Mouse (Mus musculus) retina, postnatal 1 day (tissue): ENCODE measurements around the gene Pth2r.

Experiments
- DNase-seq: peaks from one replicate; pipeline ENCODE4 v3.0.0-alpha.2; 2012

Pth2r gene

DNA sequence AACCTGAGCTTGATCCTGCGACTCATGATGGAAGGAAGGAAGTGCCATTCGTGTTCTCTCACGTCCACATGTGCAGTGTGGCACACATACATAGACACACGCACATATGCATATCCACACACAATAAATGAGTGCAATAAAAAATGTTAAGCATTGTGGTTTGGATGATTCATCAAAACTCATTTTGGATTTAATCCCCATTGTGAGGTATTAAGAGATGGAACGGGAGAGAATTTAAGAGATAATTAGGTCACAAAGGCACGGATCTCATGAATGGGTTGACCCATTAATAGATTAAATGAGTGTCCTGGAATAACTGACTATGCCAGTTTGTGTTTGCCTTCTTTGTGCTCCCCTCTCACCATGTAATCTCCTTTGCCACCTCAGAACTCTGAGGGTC is at the start of gene Pth2r:
TSS of gene Pth2r (plus strand) at position 301 of the 400 bp plus-strand sequence.
- peak; percentile 24 for DNase-seq

DNA sequence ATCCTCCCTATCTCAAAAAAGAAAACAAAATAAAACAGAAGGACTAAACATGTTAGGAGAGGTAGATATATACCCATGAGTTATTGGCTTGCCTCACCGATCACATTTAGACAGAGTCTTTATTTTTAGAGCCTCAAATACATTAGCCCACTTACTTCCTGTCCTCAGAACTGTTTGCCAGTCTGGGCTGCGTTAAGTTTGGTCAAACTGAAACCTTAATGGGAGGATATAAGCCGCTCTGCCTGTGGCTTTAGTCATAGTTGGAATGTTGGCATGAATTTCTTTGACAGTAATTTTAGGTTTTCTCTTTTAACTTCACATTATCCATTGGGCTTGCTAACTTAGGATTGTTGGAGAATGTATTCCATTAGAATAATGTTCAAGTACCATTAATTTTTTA is 44.1 kb upstream of the Pth2r start:
- no peak for DNase-seq

DNA sequence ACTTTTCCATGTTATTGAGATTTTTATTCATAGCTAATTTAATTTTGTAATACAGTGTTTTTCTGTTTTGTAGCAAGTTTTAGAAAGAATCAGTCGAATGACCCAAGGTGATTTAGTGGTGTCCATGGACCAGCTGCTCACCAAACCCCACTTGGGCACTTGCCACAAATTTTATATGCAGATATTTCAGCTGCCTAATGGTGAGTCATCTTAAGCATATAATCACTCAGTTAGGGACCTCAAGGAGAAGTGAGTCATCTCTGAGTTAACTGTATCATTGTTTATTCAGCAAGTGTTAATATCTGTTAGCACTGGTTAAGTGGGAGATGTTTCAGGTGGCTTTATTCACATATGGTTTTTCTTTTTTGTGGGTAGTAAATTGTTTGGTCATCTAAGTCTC is 36.2 kb upstream of the Pth2r start:
- DNase-seq = no peak

DNA sequence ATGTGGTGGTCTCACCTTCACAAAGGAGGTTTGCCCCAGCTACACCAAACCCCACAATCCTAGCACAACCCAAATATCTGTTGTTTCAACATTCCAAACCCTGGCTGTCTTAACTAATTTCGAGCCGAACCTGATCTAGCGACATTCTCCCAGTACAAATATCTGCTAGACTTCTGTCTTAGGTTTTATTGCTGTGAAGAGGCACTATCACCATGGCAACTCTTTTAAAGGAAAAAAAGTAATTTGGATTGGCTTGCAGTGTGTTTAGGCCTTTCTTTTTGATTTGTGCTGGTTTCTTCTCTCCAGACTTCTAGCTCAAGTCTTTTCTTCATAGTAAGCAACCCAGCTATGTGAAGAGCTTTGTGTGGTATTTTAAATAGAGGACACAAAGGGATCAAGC is 1.4 kb upstream of the Pth2r start:
- DNase-seq = no peak

DNA sequence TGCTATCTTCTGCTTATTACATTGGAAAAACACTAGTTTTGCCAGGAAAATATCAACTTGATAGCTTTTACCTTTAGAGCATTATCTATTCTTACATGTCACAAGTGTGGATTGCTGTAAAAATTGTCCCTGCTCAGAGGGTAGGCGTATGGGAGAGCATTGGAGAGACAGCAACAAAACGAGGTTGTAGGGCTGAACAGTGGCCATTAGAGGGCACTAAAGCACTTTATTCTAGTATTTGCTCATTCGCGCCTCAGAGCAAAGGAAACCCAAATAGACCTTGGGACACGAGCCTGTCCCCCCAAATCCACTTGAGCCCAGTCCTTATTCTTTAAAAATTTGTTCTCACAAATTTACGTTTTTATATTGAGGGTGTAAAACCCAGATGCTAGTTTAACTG is 910 bp downstream of the Pth2r start:
- DNase-seq = peak; percentile 72

DNA sequence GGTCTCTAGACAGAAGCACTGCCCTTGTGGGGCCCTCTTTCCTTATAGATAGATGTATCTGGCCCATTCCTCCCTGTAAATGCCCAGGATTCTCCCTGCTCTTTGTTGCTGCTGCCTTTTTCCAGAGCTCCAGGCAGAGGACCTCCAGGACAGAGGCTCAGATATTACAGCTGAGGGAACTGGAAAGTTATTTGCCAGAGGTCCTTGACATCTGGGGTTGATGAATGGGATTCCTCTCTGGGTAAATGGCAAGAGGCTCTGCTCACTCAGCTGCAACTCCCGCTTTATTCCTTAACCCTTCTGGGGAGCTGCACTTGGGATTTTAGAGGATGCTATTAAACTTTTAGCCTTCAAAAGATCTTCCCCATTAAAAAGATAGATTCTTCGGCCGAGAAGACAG is 26.6 kb downstream of the Pth2r start:
- DNase-seq = no peak

DNA sequence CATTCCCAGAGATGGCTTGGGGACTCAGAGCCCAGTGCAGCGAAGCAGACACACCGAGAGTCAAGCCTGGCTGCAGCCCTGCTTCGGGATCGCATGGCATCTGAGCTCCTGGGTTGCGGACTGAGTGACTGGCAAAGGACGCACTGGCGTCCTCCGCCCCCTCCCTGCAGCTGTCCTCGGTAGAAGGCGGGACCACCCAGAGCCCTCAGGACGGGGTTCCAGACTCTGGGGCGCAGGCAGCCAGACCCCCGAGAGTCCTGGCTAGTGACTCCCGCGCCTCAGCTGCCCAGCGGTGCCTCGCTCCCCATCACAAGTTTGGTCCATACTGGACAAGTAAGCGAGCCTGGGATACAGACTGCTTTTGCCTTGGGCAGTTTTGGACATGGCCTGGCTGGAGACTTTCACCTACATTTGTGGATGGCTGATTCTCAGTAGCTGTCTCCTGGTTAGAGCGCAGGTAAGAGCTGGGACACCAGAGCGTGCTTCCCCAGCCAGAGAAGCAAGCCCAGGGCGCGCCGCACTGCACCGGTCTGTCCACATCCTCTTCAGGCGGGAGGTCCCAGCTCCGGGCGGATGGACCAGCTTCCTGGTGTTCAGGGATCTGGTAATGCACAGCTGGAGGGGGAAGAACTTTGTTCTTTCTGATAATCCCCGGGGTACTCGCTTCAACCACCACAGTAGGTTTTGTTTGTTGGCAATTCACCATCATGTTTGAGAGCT is 29.5 kb downstream of the Pth2r start:
- DNase-seq = peak; percentile 47

DNA sequence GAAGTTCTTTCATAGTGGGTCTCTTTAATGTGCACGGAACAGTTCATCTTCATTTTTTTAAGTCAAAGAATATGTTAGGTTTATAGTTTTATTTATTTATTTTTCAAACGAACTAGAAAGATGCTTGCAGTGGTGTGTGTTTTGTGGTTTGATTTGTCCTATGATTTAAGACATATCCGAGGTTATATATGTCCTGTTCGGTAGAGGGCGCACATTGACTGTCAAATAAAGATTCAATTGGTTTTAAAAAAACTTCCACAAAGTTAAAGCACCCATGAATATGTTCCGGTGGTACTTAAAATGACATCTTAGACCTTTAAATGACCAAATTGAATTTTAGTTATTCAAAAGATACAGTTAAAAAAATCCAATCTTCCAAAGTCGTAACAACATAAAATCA is 30.3 kb downstream of the Pth2r start:
- DNase-seq = peak; percentile 78

DNA sequence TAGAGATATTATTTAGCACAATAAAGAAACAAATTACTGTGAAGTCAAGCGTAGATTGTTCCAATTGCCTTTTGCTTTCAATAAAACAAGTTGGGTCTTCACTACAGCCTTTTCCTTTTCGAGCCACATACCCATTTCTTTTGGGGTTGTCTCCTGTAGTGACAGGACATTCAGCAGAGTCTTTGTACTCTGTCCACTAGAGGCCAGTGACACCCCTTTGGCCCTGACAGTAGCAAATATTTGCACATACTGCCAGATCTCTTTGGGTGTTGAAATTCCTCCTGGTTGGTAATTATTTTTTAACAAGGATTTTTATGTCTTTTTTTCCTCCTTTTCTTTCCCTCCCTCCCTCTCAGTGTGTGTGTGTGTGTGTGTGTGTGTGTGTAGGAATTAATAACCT is 31.0 kb downstream of the Pth2r start:
- no peak for DNase-seq

DNA sequence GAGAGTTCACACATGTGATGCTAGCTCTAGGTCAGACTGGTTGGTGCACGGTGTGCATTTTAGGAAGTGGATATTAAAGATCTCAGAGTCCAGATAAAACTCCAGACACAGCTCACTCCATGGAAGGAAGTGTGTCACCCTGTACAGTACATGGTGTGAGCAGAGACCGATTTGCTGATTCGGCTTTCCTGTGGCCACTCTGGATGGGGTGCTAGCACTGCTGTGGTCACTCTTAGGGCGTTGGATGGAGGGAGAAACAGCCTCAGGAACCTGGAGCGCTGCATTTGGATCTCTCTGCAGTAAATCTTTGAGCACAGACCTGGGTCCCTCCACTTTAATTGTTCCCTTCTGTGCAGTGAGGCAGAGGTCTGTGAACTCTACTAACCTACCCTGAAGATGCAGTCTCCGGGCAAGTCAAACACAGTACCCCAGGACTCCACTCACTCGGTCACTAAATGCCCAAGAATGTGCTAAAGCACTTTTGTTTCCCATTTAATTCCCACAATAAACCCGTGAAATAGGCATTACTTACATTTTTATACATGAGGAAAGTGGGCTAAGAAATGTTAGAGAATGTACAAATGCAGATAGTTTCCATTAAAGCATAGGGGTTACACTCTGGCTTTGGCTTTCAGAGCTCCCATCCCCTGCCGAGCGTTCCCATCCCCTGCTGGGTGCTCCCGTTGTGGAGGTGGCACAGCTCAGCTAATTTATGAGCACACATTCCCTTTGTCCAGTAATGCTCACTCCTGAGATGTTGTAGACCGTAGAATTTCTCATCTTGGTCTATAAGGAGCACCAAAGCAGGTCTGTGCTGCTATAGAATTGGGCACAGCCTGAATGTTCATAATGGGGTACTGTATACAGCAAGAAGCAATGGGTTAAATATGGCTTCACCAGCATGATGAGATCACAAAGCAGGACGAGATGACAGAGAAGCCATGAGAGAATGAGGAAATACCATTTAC is 32.5 kb downstream of the Pth2r start:
- DNase-seq = no peak

DNA sequence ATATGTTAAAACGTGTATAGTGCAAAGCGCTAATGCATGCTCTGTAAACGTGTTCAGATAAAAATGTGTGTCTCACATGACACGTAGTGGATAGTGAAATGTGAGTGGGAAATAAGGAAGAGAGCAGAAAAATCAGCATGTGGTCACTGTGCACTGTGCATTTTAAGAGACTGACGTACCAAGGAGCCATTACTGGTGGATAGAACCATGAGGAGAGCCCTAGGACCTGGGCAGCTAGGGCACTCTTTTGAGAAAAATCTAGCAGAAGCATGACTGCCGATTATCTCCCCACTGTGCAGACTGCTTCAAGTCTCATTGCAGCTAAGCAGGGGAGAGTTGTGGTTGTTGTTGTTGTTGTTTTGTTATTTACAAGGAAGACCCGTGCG is 33.2 kb downstream of the Pth2r start:
- no peak for DNase-seq

DNA sequence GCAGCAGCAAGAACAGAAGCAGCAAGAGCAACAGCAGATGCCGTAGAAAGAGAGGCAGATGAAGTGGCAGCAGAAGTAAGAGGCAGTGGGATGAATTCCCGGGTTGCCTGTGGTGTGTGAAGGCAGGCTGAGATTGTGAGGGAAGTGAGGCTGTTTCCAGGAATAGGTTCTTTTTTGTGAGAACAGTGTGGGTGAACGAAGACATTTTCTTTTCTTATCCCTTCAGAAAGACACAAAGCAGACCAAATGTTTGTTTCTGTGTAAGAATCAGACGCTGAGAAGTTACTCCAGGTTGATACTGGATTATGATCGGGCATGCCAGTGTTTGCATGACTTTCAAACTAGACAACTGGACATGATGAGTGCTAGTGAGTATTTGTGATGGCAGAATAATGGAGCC is 52.2 kb downstream of the Pth2r start:
- DNase-seq = no peak

DNA sequence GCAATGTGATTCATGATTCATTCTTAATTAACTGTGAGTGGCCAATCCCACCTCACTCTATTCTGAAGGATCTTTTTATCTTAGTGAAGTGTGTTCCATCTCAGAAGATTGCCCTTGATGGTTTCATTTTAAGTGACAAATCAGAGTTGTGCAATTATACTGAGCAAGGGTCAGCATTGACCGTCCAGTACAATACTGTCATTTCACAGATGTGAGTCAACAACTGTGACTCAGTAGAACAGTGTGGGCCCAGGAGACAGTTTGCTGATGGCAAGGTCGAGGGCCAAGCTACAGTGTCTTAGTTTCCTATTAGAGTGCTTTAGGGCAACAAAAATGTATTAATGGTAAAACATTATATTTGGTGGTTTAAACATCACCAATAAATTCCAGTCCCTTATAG is 55.9 kb downstream of the Pth2r start:
- DNase-seq = no peak

DNA sequence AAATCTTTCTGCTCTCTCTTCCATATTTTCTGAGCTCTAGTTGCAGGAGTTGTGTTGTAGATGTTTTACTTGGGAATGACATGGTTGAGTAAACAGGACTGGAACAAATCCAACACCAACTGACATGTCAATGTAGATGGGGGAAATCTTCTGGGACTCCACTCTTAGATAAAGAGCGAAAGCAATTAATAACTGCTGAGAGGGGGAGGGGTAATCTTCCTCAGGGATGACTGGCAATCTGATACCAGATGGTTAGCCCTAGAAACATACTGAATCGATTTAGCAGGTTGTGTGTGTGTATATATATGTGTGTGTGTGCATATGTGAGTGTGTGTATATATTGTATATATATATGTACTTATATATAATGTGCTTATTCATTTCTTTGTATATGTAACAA is 58.4 kb downstream of the Pth2r start:
- DNase-seq = peak; percentile 29

DNA sequence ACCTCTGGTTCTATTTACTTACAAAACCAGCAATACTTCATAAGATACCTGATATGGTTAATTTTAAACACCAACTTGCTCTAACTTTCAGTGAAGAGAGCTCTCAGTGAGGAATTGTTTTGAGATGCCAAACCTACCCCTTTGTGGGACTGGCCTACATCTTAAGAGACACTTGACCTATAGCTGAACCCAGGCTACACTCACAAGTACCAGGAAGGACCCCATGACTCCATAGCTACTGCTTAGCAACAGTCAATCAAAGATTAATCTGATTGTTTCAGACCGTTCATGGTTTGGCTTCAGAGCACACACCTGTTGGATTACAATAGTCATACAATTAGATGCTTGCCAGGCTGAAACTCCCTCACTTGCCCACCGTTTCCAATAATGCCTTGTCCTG is 71.1 kb downstream of the Pth2r start:
- DNase-seq = no peak

DNA sequence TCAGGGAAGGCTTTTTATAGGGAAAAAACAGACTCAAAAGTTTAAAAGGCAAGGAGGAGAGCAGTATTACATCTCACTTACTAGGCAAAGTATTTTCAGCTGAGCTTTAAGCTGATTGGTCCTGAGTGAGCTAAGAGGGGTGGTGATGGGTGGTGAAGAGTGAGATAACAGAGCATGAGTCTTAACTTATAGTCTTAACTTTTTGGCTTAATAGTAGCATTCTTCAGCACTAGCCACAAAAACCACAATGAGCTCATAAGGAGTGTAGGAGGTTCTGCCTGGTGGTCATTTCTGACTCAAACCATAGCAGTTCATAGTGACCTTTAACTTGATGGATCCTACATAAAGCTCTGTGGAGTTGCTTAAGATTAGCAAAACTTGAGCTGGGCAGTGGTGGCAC is 72.3 kb downstream of the Pth2r start:
- no peak for DNase-seq

DNA sequence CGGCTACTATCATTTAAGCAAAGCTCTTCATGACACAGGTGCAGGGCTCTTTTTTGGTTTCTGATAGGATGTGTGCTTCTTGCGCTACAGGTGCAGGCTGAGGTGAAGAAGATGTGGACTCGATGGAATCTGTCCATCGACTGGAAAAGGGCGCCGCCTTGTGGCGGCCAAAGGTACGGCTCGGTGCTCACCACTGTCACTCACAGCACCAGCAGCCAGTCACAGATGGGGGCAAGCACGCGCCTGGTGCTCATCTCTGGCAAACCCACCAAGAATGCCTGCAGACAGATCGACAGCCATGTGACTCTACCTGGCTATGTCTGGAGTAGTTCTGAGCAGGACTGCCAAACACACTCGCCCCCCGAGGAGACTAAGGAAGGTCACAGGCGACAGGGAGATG is 106.5 kb downstream of the Pth2r start:
- peak; percentile 46 for DNase-seq

DNA sequence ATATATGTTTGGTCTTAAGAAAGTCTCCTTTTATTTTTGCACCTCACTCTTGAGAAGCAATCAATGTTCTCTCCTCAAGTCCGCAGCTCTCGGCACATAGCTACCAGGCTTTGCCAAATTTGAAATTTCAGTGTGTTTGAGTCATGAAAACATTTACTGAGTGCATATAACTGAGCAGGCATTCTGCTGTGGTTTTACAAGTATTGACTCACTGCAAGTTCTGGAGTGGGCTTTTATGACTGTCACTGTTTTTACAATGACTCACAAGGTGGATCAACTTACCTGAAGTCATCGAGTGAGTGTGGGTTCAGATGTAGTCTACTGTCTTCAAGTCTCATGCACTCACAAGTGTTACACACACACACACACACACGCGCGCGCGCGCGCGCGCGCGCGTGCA is 107.8 kb downstream of the Pth2r start:
- no peak for DNase-seq

DNA sequence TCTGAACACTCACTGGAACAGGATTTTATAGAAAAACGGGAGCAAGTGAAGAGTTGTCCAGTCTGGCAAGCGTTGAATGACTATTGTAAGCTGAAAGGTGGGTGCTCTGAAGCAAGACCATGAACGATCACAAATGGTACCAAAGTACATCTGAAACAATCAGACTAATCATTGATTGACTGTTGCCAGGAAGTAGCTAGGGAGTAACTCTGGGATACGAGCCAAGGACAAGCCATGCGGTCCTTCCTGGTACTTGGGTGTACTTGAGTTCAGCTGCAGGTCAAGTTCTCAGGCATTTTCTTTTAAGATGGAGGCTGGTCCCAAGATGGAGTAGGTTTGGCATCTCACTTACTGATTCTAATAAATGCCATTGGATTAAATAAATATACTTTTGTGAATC is 125.6 kb downstream of the Pth2r start:
- DNase-seq = no peak

DNA sequence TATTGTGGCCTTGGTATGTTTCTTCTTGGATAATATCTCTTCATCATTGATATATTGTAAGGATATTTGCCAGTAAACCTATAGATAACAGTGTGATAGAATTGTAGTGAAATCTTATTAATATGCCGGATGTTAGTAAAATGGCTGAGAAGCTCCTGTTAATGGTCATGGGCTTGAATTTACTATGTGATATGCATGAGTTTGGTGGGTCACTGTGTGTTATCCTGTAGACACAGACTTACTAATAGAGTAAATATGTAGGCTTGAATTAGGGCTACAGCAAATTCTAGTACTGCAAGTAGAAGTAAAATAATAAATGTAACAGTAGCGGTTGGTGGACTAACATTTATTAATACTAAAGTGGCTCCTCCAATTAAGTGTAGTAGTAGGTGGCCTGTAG is 139.1 kb downstream of the Pth2r start:
- no peak for DNase-seq

DNA sequence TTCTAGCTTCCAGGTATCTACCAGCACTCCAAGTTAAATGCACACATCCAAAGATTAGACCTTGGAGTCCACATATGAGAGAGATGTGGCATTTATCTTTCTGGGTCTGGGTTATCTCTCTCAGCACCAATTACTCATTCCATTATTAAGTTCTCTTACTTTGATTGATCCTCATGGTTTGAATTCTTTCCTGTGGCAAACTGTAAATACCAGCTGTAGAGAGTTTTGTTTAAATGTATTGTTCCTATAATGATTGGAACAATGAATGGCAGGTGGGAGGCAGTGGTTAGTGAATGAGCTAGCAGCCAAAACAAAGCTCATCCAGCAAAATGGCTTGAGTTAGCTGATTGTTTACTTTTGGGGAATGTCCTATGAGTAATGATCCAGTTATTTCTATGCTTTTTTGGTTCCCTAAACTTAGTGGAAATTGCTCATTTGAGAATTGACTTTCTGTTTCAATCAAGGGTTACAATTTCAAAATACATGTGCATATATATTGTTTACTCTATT is 140.7 kb downstream of the Pth2r start:
- no peak for DNase-seq
